17 mouse cellular contexts compared by ENCODE assay signal in the genomic region with DNA sequence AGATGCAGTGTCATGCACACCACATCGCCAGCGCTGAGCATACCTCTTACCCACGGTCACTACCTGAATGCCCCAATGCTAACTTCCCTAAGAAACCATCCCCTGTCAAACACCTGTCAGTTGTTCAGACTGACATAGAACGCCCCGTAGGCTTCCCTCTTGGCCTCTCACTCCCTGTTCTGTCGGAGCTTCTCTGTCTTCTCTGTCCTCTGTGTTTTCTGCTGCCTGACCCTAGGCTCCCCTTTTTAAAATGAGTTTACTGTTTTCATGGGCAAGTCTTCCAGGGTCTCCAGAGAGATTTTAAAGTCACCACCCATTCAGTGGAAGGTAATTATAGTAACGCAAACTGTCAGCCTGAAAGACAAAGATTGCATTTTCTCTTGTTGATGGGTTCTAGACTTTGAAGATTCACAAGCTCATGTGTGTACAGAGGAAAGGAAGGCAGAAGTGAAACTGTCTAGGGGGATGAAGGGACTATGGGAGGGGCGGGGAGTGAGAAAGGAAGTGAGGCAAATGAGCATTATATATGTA.
DNase-seq lines count a peak whose midpoint lies in the region; ATAC-seq and TF ChIP-seq lines count a peak whose summit lies in the region.
"Had no signal": no experiment of that assay in that cellular context is flagged by ENCODE, and none has a peak within 500 bp of the region (broad histone marks: within the 10 kb centered on the region; RNA-seq: fewer than 3 reads in every experiment).

No protein-coding gene starts in this region.

- H3K36me3 ChIP-seq in intestine, postnatal 0 days (ENCODE audit: control insufficient read depth, insufficient read depth): no peaks in the 10 kb centered on the region
- H3K36me3 ChIP-seq: heart, embryonic 15.5 days; hindbrain, embryonic 10.5 days; limb, embryonic 15.5 days; neural tube, embryonic 13.5 days had no signal

- TF ChIP-seq CTCF in intestine, postnatal 0 days (IDR thresholded peaks at IDR 0.05; ENCODE audit: low read depth): no peak

- ATAC-seq in granulocyte monocyte progenitor cell, adult 5-6 weeks (replicated peaks; ENCODE audit: poor library complexity, severe bottlenecking): peak; percentile 86
- ATAC-seq in megakaryocyte, adult 5-6 weeks (ENCODE audit: poor library complexity, severe bottlenecking): peak; percentile 74
- no peak for ATAC-seq in intestine, postnatal 0 days
- ATAC-seq: forebrain, embryonic 13.5 days; Patski had no signal

- H3K4me2 ChIP-seq in intestine, postnatal 0 days (replicated peaks; ENCODE audit: low read depth): no peak overlapping the region
- H3K4me2 ChIP-seq: forebrain, embryonic 13.5 days; heart, embryonic 15.5 days; limb, embryonic 15.5 days; neural tube, embryonic 13.5 days had no signal

- H3K9me3 ChIP-seq in intestine, postnatal 0 days (ENCODE audit: control insufficient read depth): 0 out of 2 replicates have a peak, but pooled peaks cover 4% of the 10 kb centered on the region
- H3K9me3 ChIP-seq: heart, embryonic 15.5 days; limb, embryonic 15.5 days; neural tube, embryonic 13.5 days had no signal

- DNase-seq in A20 (ENCODE audit: low read depth, low spot score): peak; percentile 82
- peak; percentile 67 for DNase-seq in CD4-positive helper T cell, adult 2 months (ENCODE audit: low read depth, low spot score)
- no peak for DNase-seq in layer of hippocampus, adult 9-11 months
- DNase-seq in adrenal gland, adult 2 months: no peak
- DNase-seq in cerebellum, postnatal 36 days: no peak
- DNase-seq: cerebellum, adult 2 months; lung, postnatal 4 days had no signal

- H3K27me3 ChIP-seq in intestine, postnatal 0 days (replicated peaks; ENCODE audit: control insufficient read depth, insufficient read depth, low read length): no peaks in the 10 kb centered on the region
- H3K27me3 ChIP-seq: forebrain, embryonic 13.5 days; heart, embryonic 15.5 days; limb, embryonic 15.5 days; neural tube, embryonic 13.5 days; Patski had no signal

- 82% methylated on average over 8 of the region's 8 CpGs for WGBS in intestine, postnatal 0 days

- no peaks in the 10 kb centered on the region for H3K4me1 ChIP-seq in intestine, postnatal 0 days (replicated peaks; ENCODE audit: control insufficient read depth, insufficient read depth, low read length)
- H3K4me1 ChIP-seq: neural tube, embryonic 13.5 days had no signal

- H3K27ac ChIP-seq in intestine, postnatal 0 days (ENCODE audit: low read depth, low read length): no peak overlapping the region
- H3K27ac ChIP-seq: forebrain, embryonic 13.5 days; heart, embryonic 15.5 days; hindbrain, embryonic 10.5 days; kidney, postnatal 0 days; limb, embryonic 15.5 days; neural tube, embryonic 13.5 days had no signal

- H3K9ac ChIP-seq in intestine, postnatal 0 days (ENCODE audit: low read depth, low read length): no peak overlapping the region
- H3K9ac ChIP-seq: forebrain, embryonic 13.5 days; heart, embryonic 15.5 days; limb, embryonic 15.5 days; neural tube, embryonic 13.5 days had no signal

- H3K4me3 ChIP-seq in intestine, postnatal 0 days (ENCODE audit: low read depth, low read length): no peak overlapping the region
- H3K4me3 ChIP-seq: forebrain, embryonic 13.5 days; heart, embryonic 15.5 days; hindbrain, embryonic 10.5 days; limb, embryonic 15.5 days; neural tube, embryonic 13.5 days had no signal

Comparison
In these comparisons a context has a peak if more than half of its experiments do, and no peak if none do; other contexts are left out.
1. DNase-seq: peak in A20 (single experiment) and CD4-positive helper T cell, adult 2 months (single experiment); none in layer of hippocampus, adult 9-11 months (single experiment), adrenal gland, adult 2 months (single experiment) and cerebellum, postnatal 36 days (0 of 2).